29 mouse cellular contexts compared by ENCODE assay signal in genomic region chr4:44126805-44127204, GRCm38 (mm10). TPM values are rescaled to one million over a fixed set of nuclear protein-coding genes. Genes with fewer than 3 reads are reported as not detected.
DNase-seq lines count a peak whose midpoint lies in the region; ATAC-seq and TF ChIP-seq lines count a peak whose summit lies in the region.
"Had no signal": no experiment of that assay in that cellular context is flagged by ENCODE, and none has a peak within 500 bp of the region (broad histone marks: within the 10 kb centered on the region; RNA-seq: fewer than 3 reads in every experiment).

No protein-coding gene starts in this region.

- no peak for TF ChIP-seq CTCF in MEL (IDR thresholded peaks at IDR 0.05 in 2 of 3, conservative IDR thresholded peaks at IDR 0.05 in 1 of 3; ENCODE audit: control insufficient read depth in 1 of 3, insufficient read depth in 1 of 3, low read depth in 2 of 3, low read length in 3 of 3, poor library complexity in 1 of 3, severe bottlenecking in 1 of 3)

- DNase-seq in MEL (ENCODE audit: low read depth, low spot score), result peak; percentile 9
- DNase-seq in thymus, postnatal 14 days, result peak; percentile 65
- DNase-seq in urinary bladder, postnatal 10 days (ENCODE audit: low spot score), result no peak
- no peak for DNase-seq in heart, postnatal 10 days
- DNase-seq in heart, adult 8-10 months (ENCODE audit: low spot score), result no peak
- no peak for DNase-seq in forebrain, embryonic 10.5 days (ENCODE audit: extremely low spot score, low spot score)
- DNase-seq: adrenal gland, postnatal 25 days; cerebellum, adult 18-20 months; cerebellum, postnatal 25 days; gastrocnemius, adult 2 months; kidney, adult 2 months; lung, adult 2 months; lung, postnatal 14 days; retina, postnatal 1 day; right cerebral cortex, postnatal 14 days had no signal

- H3K27me3 ChIP-seq in MEL (ENCODE audit: control insufficient read depth in 1 of 2, insufficient read depth in 2 of 2, low read length in 2 of 2), result no peaks in the 10 kb centered on the region
- H3K27me3 ChIP-seq in forebrain, embryonic 10.5 days (ENCODE audit: poor library complexity, severe bottlenecking), result no peaks in the 10 kb centered on the region
- H3K27me3 ChIP-seq: CH12.LX; embryonic facial prominence, embryonic 12.5 days; forebrain, embryonic 15.5 days; hindbrain, embryonic 12.5 days; intestine, embryonic 15.5 days; limb, embryonic 15.5 days; stomach, embryonic 15.5 days had no signal

- 96% methylated on average over 12 of the region's 12 CpGs for WGBS in forebrain, embryonic 10.5 days

- no peaks in the 10 kb centered on the region for H3K9me3 ChIP-seq in MEL (replicated peaks; ENCODE audit: insufficient read depth, low read length)
- H3K9me3 ChIP-seq in forebrain, embryonic 10.5 days, result no peaks in the 10 kb centered on the region
- H3K9me3 ChIP-seq: embryonic facial prominence, embryonic 12.5 days; forebrain, embryonic 15.5 days; hindbrain, embryonic 12.5 days; intestine, embryonic 15.5 days; limb, embryonic 10.5 days; limb, embryonic 15.5 days; stomach, embryonic 15.5 days had no signal

- peak; percentile 46 for ATAC-seq in granulocyte monocyte progenitor cell, adult 5-6 weeks (replicated peaks; ENCODE audit: poor library complexity, severe bottlenecking)
- peak; percentile 44; the same call in 1 of the 2 replicates for ATAC-seq in neutrophil, adult 5-6 weeks (ENCODE audit: extremely low read depth, insufficient number of reproducible peaks, low FRiP score, poor library complexity, severe bottlenecking)
- ATAC-seq: forebrain, embryonic 15.5 days; hindbrain, postnatal 0 days; intestine, embryonic 15.5 days; midbrain, embryonic 16.5 days had no signal

- TF ChIP-seq POLR2A in MEL (IDR thresholded peaks at IDR 0.05; ENCODE audit: control insufficient read depth in 1 of 2, insufficient read depth in 1 of 2, low read depth in 1 of 2, low read length in 2 of 2, poor library complexity in 1 of 2), result no peak

- intact Hi-C loops in heart, postnatal 10 days (cut with DNase I), result no loop called here

- H3K36me3 ChIP-seq in MEL (ENCODE audit: control insufficient read depth in 1 of 2, insufficient read depth in 2 of 2, low read length in 2 of 2), result peaks cover 5 to 6% of the 10 kb centered on the region in 2 experiments
- H3K36me3 ChIP-seq in forebrain, embryonic 10.5 days (replicated peaks), result peaks cover 96% of the 10 kb centered on the region

- no peak overlapping the region for H3K27ac ChIP-seq in MEL (ENCODE audit: control insufficient read depth, low read depth, low read length)
- H3K27ac ChIP-seq in forebrain, embryonic 10.5 days, result no peak overlapping the region
- H3K27ac ChIP-seq: embryonic facial prominence, embryonic 12.5 days; forebrain, embryonic 15.5 days; gastrocnemius, adult 2 months; hindbrain, embryonic 12.5 days; hindbrain, postnatal 0 days; intestine, embryonic 15.5 days; limb, embryonic 10.5 days; limb, embryonic 15.5 days; liver, embryonic 14.5 days; stomach, embryonic 15.5 days had no signal

- H3K4me1 ChIP-seq in MEL (ENCODE audit: control insufficient read depth in 1 of 2, insufficient read depth in 2 of 2, low read length in 2 of 2), result peaks cover 0 to 3% of the 10 kb centered on the region in 2 experiments; a peak in 2 of 4 replicates
- H3K4me1 ChIP-seq in forebrain, embryonic 10.5 days, result no peaks in the 10 kb centered on the region
- H3K4me1 ChIP-seq: embryonic facial prominence, embryonic 12.5 days; forebrain, embryonic 15.5 days; hindbrain, embryonic 12.5 days; intestine, embryonic 15.5 days; limb, embryonic 10.5 days; limb, embryonic 15.5 days; stomach, embryonic 15.5 days had no signal

- TF ChIP-seq EP300 in MEL (IDR thresholded peaks at IDR 0.05; ENCODE audit: low read depth in 1 of 2, low read length in 2 of 2), result no peak

- no peak overlapping the region for H3K4me3 ChIP-seq in MEL (ENCODE audit: control insufficient read depth in 1 of 2, insufficient read depth in 1 of 2, low read depth in 2 of 2, low read length in 2 of 2)
- no peak overlapping the region for H3K4me3 ChIP-seq in forebrain, embryonic 10.5 days
- H3K4me3 ChIP-seq: embryonic facial prominence, embryonic 12.5 days; forebrain, embryonic 15.5 days; gastrocnemius, adult 2 months; hindbrain, embryonic 12.5 days; intestine, embryonic 15.5 days; limb, embryonic 10.5 days; limb, embryonic 15.5 days; myocyte; stomach, embryonic 15.5 days had no signal

- no peak for TF ChIP-seq RAD21 in MEL (IDR thresholded peaks at IDR 0.05; ENCODE audit: low read depth, low read length)

- H3K9ac ChIP-seq in MEL (ENCODE audit: control insufficient read depth, low read depth, low read length, poor library complexity, severe bottlenecking), result no peak overlapping the region
- H3K9ac ChIP-seq: embryonic facial prominence, embryonic 12.5 days; forebrain, embryonic 15.5 days; hindbrain, embryonic 12.5 days; intestine, embryonic 15.5 days; limb, embryonic 15.5 days; liver, embryonic 14.5 days; stomach, embryonic 15.5 days had no signal

- H3K79me2 ChIP-seq in MEL (ENCODE audit: control insufficient read depth, insufficient read depth, low read length, poor library complexity), result no peaks in the 10 kb centered on the region

TF ChIP-seq in MEL, 35 proteins besides CTCF, POLR2A, EP300 and RAD21:
- TF ChIP-seq GABPA (IDR thresholded peaks at IDR 0.05; ENCODE audit: low read depth, low read length) (no peak), POLR2AphosphoS2 (IDR thresholded peaks at IDR 0.05; ENCODE audit: low read length) (no peak), ZKSCAN1 (IDR thresholded peaks at IDR 0.05; ENCODE audit: low read depth, low read length) (no peak), MEF2A (IDR thresholded peaks at IDR 0.05; ENCODE audit: extremely low read depth, insufficient replicate concordance, low read depth, low read length, poor library complexity, severe bottlenecking) (no peak), BHLHE40 (IDR thresholded peaks at IDR 0.05; ENCODE audit: borderline replicate concordance, low read depth, low read length) (no peak), MAZ (IDR thresholded peaks at IDR 0.05; ENCODE audit: low read depth, low read length) (no peak), NELFE (IDR thresholded peaks at IDR 0.05; ENCODE audit: low read depth, low read length) (no peak), USF1 (IDR thresholded peaks at IDR 0.05; ENCODE audit: low read depth, low read length) (no peak), SMC3 (IDR thresholded peaks at IDR 0.05; ENCODE audit: low read depth, low read length) (no peak), HCFC1 (IDR thresholded peaks at IDR 0.05; ENCODE audit: low read depth, low read length) (no peak), ZNF384 (IDR thresholded peaks at IDR 0.05; ENCODE audit: low read depth, low read length) (no peak), E2F4 (IDR thresholded peaks at IDR 0.05; ENCODE audit: borderline replicate concordance, low read depth, low read length) (no peak), TAL1 (IDR thresholded peaks at IDR 0.05; ENCODE audit: low read length) (no peak)

RNA-seq across cellular contexts. Expression of gene Gne, which starts 42.8 kb away (rescaled TPM):
- total RNA-seq in MEL (2012; rRNA removed), result 28.2 and 32.4 TPM in 2 replicates
- 100 to 1,000 TPM in 1 of 2 experiments, 10 to 100 TPM in 1; 53.0 to 127 TPM for polyA plus RNA-seq in MEL (2012; ENCODE audit: insufficient read depth in 1 of 2, insufficient read length in 2 of 2, low read depth in 1 of 2, low replicate concordance in 2 of 2, missing spikeins in 1 of 2)
- total RNA-seq in granulocyte monocyte progenitor cell, adult 5-6 weeks (2014; fragmentation: Nextera tagmentation), result 32.9 and 42.7 TPM in 2 replicates
- total RNA-seq in granulocyte monocyte progenitor cell, adult 5-6 weeks (2017), result 34.6 and 36.3 TPM in 2 replicates
- total RNA-seq in neutrophil, adult 5-6 weeks (2017), result 22.9 and 23.8 TPM in 2 replicates
- total RNA-seq in heart, postnatal 10 days (2021), result 10 to 100 TPM; 33.7 to 38.5 TPM
- total RNA-seq in heart, adult 8-10 months (2022), result 10 to 100 TPM; 27.6 to 37.9 (median 30.9) TPM
- 18.0 and 19.2 TPM in 2 replicates for polyA plus RNA-seq in forebrain, embryonic 10.5 days (2016; fragmentation: Nextera tagmentation; extraction: Ambion mirVana)

Comparison
In these comparisons a context has a peak if more than half of its experiments do, and no peak if none do; other contexts are left out.
1. DNase-seq: peak in MEL (single experiment) and thymus, postnatal 14 days (single experiment); none in urinary bladder, postnatal 10 days (single experiment), heart, postnatal 10 days (0 of 2), heart, adult 8-10 months (single experiment) and forebrain, embryonic 10.5 days (single experiment).